14 mouse cellular contexts compared by ENCODE assay signal in the genomic region with DNA sequence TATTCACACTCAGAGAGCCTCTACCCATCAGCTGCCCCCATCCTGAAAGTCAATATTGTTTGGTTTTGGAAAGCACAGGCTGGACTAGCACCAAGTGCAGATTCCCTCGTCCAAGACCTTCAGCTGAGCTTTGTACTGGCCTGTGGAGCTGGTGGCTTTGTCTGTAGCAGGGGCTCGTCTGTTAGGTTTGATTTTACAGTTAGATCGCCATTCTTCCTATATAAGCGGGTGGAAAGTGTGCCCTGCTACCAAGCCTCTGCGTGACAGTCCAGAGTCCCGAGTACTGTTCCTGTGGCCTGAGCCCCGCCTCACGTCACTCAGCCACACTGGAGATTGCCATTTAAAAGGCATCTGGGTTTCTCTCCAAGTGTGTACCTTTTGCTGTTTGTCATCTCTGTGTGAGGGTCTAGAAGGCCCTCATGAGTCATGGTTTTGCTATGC.
DNase-seq lines count a peak whose midpoint lies in the region; ATAC-seq and TF ChIP-seq lines count a peak whose summit lies in the region.
"Had no signal": no experiment of that assay in that cellular context is flagged by ENCODE, and none has a peak within 500 bp of the region (broad histone marks: within the 10 kb centered on the region; RNA-seq: fewer than 3 reads in every experiment).

No protein-coding gene starts in this region.

- no peaks in the 10 kb centered on the region for H3K27me3 ChIP-seq in forebrain, embryonic 13.5 days
- H3K27me3 ChIP-seq in forebrain, embryonic 12.5 days, result no peaks in the 10 kb centered on the region
- H3K27me3 ChIP-seq in limb, embryonic 15.5 days, result no peaks in the 10 kb centered on the region
- H3K27me3 ChIP-seq in limb, embryonic 10.5 days (ENCODE audit: low read depth, poor library complexity, severe bottlenecking), result no peaks in the 10 kb centered on the region
- H3K27me3 ChIP-seq in embryonic facial prominence, embryonic 10.5 days (replicated peaks; ENCODE audit: low read depth, poor library complexity, severe bottlenecking), result no peaks in the 10 kb centered on the region
- no peaks in the 10 kb centered on the region for H3K27me3 ChIP-seq in liver, postnatal 0 days (ENCODE audit: insufficient read depth, low read length)

- ATAC-seq in forebrain, embryonic 13.5 days, result no peak; the same call in 1 of the 2 replicates
- no peak for ATAC-seq in forebrain, embryonic 12.5 days (ENCODE audit: low FRiP score)
- no peak for ATAC-seq in limb, embryonic 15.5 days (ENCODE audit: insufficient number of reproducible peaks, low FRiP score, low TSS enrichment, low read depth)
- no peak for ATAC-seq in liver, postnatal 0 days

- H3K9ac ChIP-seq in forebrain, embryonic 13.5 days, result no peak overlapping the region; the same call in 1 of the 2 replicates
- H3K9ac ChIP-seq in forebrain, embryonic 12.5 days, result no peak overlapping the region
- H3K9ac ChIP-seq in limb, embryonic 15.5 days, result no peak overlapping the region
- H3K9ac ChIP-seq in liver, postnatal 0 days (replicated peaks), result no peak overlapping the region
- H3K9ac ChIP-seq: liver, embryonic 14.5 days had no signal

- no peak for DNase-seq in limb, embryonic 10.5 days (ENCODE audit: low spot score)
- no peak for DNase-seq in embryonic facial prominence, embryonic 10.5 days (ENCODE audit: low spot score)
- no peak for DNase-seq in liver, postnatal 0 days
- DNase-seq in testis, postnatal 10 days (ENCODE audit: low spot score), result no peak
- DNase-seq in embryo, embryonic 9.5 days (ENCODE audit: extremely low spot score), result no peak
- DNase-seq: adrenal gland, postnatal 10 days; cerebellum, postnatal 25 days; kidney, postnatal 4 days; thymus, postnatal 25 days had no signal

- no peaks in the 10 kb centered on the region for H3K9me3 ChIP-seq in forebrain, embryonic 13.5 days (replicated peaks)
- no peaks in the 10 kb centered on the region for H3K9me3 ChIP-seq in forebrain, embryonic 12.5 days
- H3K9me3 ChIP-seq in limb, embryonic 15.5 days, result no peaks in the 10 kb centered on the region
- no peaks in the 10 kb centered on the region for H3K9me3 ChIP-seq in limb, embryonic 10.5 days (replicated peaks)
- H3K9me3 ChIP-seq in embryonic facial prominence, embryonic 10.5 days, result no peaks in the 10 kb centered on the region
- no peaks in the 10 kb centered on the region for H3K9me3 ChIP-seq in liver, postnatal 0 days (ENCODE audit: low read length)

- TF ChIP-seq EP300 in liver, postnatal 0 days (IDR thresholded peaks at IDR 0.05; ENCODE audit: low read depth), result no peak

- TF ChIP-seq CTCF in liver, postnatal 0 days (IDR thresholded peaks at IDR 0.05; ENCODE audit: low read depth), result no peak

- peak overlapping the region; percentile 59; the same call in 1 of the 2 replicates for H3K27ac ChIP-seq in forebrain, embryonic 13.5 days
- no peak overlapping the region for H3K27ac ChIP-seq in forebrain, embryonic 12.5 days
- peak overlapping the region; percentile 33; the same call in 1 of the 2 replicates for H3K27ac ChIP-seq in limb, embryonic 15.5 days
- H3K27ac ChIP-seq in limb, embryonic 10.5 days, result no peak overlapping the region
- peak overlapping the region; percentile 24; the same call in 1 of the 2 replicates for H3K27ac ChIP-seq in embryonic facial prominence, embryonic 10.5 days (replicated peaks)
- H3K27ac ChIP-seq in liver, postnatal 0 days (ENCODE audit: low read depth), result 0 out of 2 replicates have a peak overlapping the region, but pooled peaks have one; percentile 36
- H3K27ac ChIP-seq: liver, embryonic 14.5 days had no signal

- WGBS in forebrain, embryonic 13.5 days, result 58% methylated on average over 8 of the region's 8 CpGs
- WGBS in forebrain, embryonic 12.5 days, result 54% methylated on average over 8 of the region's 8 CpGs
- 68% methylated on average over 8 of the region's 8 CpGs for WGBS in limb, embryonic 15.5 days
- 81% methylated on average over 8 of the region's 8 CpGs for WGBS in limb, embryonic 10.5 days
- 73% methylated on average over 8 of the region's 8 CpGs for WGBS in embryonic facial prominence, embryonic 10.5 days
- 60% methylated on average over 8 of the region's 8 CpGs for whole genome bisulfite sequencing in liver, postnatal 0 days (ENCODE audit: insufficient replicate concordance)

- H3K4me3 ChIP-seq in forebrain, embryonic 13.5 days, result no peak overlapping the region
- no peak overlapping the region for H3K4me3 ChIP-seq in forebrain, embryonic 12.5 days (replicated peaks)
- H3K4me3 ChIP-seq in limb, embryonic 15.5 days, result no peak overlapping the region
- no peak overlapping the region for H3K4me3 ChIP-seq in limb, embryonic 10.5 days
- H3K4me3 ChIP-seq in embryonic facial prominence, embryonic 10.5 days, result no peak overlapping the region
- H3K4me3 ChIP-seq in liver, postnatal 0 days (ENCODE audit: low read depth, low read length), result no peak overlapping the region
- H3K4me3 ChIP-seq: erythroblast, embryonic 14.5 days had no signal

- no peak overlapping the region for H3K4me2 ChIP-seq in forebrain, embryonic 13.5 days
- no peak overlapping the region for H3K4me2 ChIP-seq in forebrain, embryonic 12.5 days
- H3K4me2 ChIP-seq in limb, embryonic 15.5 days, result no peak overlapping the region
- H3K4me2 ChIP-seq in liver, postnatal 0 days (ENCODE audit: low read depth, low read length), result no peak overlapping the region

- H3K36me3 ChIP-seq in forebrain, embryonic 13.5 days (ENCODE audit: poor library complexity, severe bottlenecking), result no peaks in the 10 kb centered on the region
- H3K36me3 ChIP-seq in forebrain, embryonic 12.5 days (replicated peaks), result no peaks in the 10 kb centered on the region
- H3K36me3 ChIP-seq in limb, embryonic 15.5 days, result no peaks in the 10 kb centered on the region
- H3K36me3 ChIP-seq in limb, embryonic 10.5 days, result no peaks in the 10 kb centered on the region
- no peaks in the 10 kb centered on the region for H3K36me3 ChIP-seq in embryonic facial prominence, embryonic 10.5 days (replicated peaks)
- no peaks in the 10 kb centered on the region for H3K36me3 ChIP-seq in liver, postnatal 0 days (replicated peaks; ENCODE audit: insufficient read depth, low read length)

- H3K4me1 ChIP-seq in forebrain, embryonic 13.5 days, result peaks cover 22% of the 10 kb centered on the region
- H3K4me1 ChIP-seq in forebrain, embryonic 12.5 days, result peaks cover 17% of the 10 kb centered on the region; the same call in 1 of the 2 replicates
- H3K4me1 ChIP-seq in limb, embryonic 15.5 days, result 0 out of 2 replicates have a peak, but pooled peaks cover 3% of the 10 kb centered on the region
- H3K4me1 ChIP-seq in limb, embryonic 10.5 days, result no peaks in the 10 kb centered on the region
- H3K4me1 ChIP-seq in embryonic facial prominence, embryonic 10.5 days, result peaks cover 3% of the 10 kb centered on the region; the same call in 1 of the 2 replicates
- H3K4me1 ChIP-seq in liver, postnatal 0 days (ENCODE audit: insufficient read depth), result no peaks in the 10 kb centered on the region; the same call in 1 of the 2 replicates

Comparison
In these comparisons a context has a peak if more than half of its experiments do, and no peak if none do; other contexts are left out.
1. H3K27ac ChIP-seq: peak in forebrain, embryonic 13.5 days (single experiment), limb, embryonic 15.5 days (single experiment), embryonic facial prominence, embryonic 10.5 days (single experiment) and liver, postnatal 0 days (single experiment); none in forebrain, embryonic 12.5 days (single experiment) and limb, embryonic 10.5 days (single experiment).